Mouse (Mus musculus): ENCODE data around the gene Gapvd1.

The Gapvd1 gene

GRCm38 (mm10) chr2:34708675-34709074, 46.4 kb downstream of the Gapvd1 start:
- no peak for DNase-seq (ENCODE audit: low spot score)

GRCm38 (mm10) chr2:34696592-34696991, 58.4 kb downstream of the Gapvd1 start:
- no peak for DNase-seq (ENCODE audit: low spot score)

GRCm38 (mm10) chr2:34692861-34693260, 62.2 kb downstream of the Gapvd1 start:
- no peak for DNase-seq (ENCODE audit: low spot score)

DNA sequence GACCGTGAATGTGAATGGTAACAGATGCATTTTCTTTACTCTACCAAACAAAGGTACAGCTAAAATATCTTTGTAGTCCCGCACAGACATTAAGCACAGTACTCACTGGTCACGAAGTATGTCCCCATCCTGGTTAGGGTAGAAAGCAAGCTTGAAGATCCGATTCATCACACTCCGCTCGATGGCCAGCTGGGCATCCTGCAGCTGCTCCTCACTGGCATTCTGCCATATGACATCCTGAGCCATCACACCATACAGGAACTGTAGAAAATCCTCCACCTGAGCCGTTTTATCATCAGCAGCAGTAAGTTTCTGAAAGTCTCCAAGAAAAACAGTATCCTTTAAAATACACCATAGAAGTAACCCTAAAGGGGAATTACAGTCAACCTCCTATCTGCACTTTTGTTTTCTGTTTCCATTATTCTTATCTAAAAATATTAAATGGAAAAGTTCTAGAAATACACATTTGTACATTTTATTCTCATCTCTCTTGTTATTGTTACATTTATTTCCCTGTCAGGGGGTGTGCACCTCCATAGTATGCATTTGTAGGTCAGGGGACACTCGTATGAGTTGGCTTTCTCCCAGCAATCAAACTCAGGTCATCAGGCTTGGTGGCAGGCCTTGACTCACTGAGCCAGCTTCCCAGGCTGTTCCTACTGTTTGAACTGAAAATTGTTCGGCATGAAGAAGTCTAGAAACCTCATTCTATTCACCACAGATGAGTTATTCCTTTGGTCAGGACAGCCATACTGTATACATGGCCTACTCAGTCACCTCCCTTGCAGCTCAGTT, 70.8 kb downstream of the Gapvd1 start:
- DNase-seq (ENCODE audit: low spot score), result no peak

DNA sequence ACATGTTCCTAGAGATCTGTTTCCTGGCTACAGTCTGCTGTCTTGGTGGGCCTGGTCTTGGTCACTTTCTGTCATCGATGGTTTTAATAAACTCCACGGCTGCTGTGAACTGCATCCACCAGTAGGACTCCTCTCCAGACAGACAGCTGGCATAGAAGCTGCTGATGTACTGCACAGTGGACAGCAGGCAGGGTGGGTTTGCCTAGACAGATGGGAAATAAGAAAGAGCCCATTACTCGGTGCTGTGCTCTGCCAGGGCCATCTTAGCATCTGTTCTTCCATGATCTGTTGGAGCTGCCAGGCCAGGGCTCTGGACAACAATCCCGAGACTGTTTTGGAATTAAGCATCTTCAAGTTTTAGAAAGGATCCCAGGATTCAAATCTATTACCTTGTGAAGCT, 77.1 kb downstream of the Gapvd1 start:
- DNase-seq (ENCODE audit: low spot score), result no peak

- DNase-seq (ENCODE audit: low spot score), result no peak
Measured at GRCm38 (mm10) chr2:34677061-34677460, 78.0 kb downstream of the Gapvd1 start.

DNA sequence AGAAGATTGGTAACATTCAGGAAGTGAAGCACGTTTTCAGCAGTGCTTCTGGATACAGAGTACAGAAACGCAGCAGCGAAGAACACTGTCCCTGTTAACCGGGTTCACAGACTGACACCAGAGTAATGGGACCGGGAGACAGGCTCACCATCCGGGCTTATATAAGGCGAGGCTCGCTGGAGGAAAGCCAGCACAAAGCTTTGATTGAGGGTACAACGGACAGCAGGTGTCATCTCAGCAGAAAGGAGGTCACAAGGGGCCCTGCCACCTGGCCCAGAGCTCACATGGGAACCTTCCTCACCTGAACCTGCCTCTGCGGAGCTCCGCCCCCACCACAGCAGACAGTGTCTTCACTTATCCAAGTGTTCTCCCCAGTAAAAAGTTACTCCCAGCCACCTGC, 81.2 kb downstream of the Gapvd1 start:
- no peak for DNase-seq (ENCODE audit: low spot score)

- peak; percentile 27 for DNase-seq (ENCODE audit: low spot score)
Measured at GRCm38 (mm10) chr2:34671385-34672026, 83.5 kb downstream of the Gapvd1 start.

DNA sequence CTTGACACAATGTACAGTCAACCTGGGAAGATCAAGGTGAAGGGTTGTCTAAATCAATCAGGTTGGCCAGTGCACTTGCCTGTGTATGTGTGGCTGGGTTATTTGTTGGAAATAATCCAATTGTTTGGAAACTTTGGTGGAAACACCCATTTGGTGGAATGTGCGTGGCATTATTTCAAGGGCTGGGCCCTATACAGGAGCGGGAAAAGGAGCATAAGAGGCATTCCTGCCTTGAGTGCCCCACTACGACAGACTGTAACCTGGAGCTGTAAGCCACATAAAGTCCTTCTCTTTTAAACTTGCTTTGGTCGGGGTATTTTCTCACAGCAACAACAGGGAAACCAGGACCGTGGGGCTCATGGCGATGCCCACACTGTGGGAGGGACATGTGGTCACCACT, 84.6 kb downstream of the Gapvd1 start:
- DNase-seq (ENCODE audit: low spot score), result no peak

DNA sequence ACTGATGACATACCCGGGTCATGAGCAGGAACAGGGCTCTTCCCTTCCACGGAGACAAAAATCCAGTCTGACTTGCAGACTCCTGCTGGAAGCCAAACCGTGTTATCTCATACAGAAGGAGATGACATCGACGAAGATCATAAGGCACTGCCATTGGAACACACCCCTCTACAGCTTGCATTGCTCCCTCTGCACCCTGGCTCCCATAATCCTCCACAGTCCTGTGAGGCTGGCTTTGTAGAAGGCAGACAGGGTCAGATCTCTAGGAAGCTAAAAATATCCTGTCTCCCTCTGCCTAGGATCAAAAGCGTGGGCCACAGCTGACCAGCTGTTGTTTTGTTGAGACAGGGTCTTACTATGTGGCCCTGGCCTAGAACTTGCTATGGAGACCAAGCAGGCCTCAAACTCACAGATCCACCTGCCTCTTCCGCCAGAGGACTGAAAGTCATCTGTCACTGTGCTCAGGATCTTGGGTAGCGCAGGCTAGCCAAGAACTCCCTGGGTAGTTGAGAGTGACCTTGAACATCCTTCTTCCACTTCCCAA, 85.8 kb downstream of the Gapvd1 start:
- DNase-seq (ENCODE audit: low spot score), result no peak

DNA sequence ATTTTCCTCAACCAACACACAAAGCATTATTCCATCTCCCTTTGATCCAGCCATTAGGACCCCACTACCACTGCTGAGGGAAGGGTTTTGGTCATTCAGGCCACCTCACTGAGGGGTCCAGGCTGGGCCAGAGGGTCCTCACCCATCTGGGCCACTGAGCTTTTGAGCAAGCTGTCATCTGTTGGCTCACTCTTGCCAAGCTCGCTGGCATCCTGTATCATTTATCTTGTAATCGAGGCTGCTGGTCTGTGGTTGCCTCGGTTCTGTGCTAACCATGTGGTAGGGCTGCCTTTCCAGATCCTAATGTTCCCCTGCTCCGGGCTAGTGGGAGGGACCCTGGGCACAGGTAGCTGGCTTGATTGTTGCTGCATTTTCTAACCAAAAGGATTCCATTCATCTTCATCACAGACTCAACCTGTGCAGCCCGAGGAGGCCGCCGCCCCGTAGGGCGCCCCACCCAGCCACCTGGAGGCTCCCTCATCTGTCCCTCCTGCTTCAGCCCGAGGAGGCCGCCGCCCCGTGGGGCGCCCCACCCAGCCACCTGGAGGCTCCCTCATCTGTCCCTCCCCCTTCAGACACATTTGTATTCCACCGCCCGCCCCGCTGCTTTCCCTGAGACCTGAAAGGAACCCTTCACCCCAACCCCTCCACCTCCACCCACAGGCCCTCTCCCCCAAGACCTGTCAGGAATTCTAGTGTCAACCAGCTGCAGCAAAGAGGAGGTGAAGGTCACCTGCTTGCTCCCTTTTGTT, 86.4 kb downstream of the Gapvd1 start:
- DNase-seq (ENCODE audit: low spot score), result no peak

GRCm38 (mm10) chr2:34667820-34668219, 87.2 kb downstream of the Gapvd1 start:
- DNase-seq (ENCODE audit: low spot score), result no peak

DNA sequence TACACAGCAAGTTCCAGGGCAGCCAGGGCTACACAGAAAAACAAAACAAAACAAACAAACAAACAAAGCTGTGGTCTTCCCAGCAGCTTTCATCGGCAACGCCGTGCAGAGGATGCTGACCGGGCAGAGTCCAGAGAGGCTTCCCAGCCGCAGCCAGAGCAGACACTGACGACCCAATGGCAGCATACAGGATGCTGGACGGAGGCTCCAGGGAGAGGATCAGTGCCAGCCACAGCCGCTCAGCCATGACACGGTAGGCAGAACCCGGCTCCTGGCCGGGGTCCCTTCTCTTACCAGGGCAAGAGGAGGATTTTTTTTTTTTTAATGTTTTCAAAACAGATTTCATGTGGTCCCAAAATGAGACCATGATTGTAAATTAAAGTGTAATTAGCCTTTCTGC, 107.6 kb downstream of the Gapvd1 start:
- DNase-seq (ENCODE audit: low spot score), result no peak

DNA sequence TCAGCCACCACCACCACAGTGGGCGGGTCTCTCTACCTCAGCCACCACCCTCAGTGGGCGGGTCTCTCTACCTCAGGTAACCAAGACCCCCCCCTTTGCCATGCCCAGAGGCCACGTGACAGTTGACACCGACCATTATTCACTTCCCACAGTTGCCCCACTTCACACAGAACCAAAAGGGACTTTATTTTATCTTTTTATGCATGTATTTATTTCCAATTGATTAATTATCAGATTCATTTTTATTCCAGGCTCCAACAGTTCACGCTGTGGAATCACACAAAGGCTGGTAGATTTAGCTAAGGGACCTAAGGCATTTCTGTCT, 108.5 kb downstream of the Gapvd1 start:
- DNase-seq (ENCODE audit: low spot score), result no peak

DNA sequence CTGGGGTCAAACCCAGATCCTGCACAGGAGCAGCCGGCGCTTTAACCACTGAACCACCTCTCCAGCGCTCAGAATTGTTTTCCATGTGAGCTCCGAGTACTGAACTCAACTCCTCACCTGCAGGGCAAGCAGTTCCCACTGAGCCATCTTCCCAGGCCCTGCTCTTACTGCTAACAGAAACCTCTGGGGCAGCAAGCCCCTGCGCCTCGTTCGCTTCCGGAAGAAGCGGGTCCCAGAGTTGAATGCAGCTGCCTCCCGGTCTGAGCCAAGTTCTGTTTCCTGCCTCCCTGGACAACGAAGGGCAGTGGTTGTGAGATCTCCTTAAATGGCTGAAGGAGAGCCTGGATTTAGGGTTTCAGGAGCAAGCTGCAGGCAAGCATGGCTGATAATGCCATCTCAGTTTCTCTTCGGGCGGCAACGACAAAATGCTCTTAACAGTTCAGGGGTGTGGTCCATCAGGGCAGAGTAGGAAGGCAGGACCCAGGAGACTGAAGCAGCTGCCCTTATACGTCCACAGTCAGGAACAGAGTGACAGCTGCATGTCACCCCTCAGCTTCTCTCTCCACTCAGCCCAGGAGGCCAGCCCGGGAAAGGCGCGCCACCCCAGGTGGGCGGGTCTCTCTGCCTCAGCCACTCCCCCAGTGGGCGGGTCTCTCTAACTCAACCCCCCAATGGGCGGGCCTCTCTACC, 109.0 kb downstream of the Gapvd1 start:
- peak; percentile 46 for DNase-seq (ENCODE audit: low spot score)

- no peak for DNase-seq (ENCODE audit: low spot score)
Measured at GRCm38 (mm10) chr2:34644571-34645526, 110.2 kb downstream of the Gapvd1 start.

DNA sequence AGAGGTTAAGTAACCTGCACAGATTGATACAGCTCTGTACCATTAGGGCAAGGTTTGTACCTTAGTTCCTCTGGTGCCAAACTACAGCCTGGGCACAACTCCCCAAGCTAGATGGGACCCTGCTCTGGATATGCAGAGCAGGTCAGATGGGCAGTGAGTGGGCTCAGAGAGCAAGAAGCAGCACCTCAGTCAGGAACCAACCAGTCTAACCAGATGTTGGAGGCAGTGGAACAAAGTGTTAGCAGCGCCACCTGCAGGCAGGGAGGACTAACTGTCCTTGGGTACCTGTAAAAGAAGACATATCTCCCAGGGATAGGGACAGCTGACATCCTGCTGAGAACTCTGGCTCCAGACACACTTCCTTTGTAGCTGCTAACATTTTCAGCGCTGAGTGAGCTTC, 112.7 kb downstream of the Gapvd1 start:
- no peak for DNase-seq (ENCODE audit: low spot score)

GRCm38 (mm10) chr2:34639725-34640124, 115.3 kb downstream of the Gapvd1 start:
- no peak for DNase-seq (ENCODE audit: low spot score)

DNA sequence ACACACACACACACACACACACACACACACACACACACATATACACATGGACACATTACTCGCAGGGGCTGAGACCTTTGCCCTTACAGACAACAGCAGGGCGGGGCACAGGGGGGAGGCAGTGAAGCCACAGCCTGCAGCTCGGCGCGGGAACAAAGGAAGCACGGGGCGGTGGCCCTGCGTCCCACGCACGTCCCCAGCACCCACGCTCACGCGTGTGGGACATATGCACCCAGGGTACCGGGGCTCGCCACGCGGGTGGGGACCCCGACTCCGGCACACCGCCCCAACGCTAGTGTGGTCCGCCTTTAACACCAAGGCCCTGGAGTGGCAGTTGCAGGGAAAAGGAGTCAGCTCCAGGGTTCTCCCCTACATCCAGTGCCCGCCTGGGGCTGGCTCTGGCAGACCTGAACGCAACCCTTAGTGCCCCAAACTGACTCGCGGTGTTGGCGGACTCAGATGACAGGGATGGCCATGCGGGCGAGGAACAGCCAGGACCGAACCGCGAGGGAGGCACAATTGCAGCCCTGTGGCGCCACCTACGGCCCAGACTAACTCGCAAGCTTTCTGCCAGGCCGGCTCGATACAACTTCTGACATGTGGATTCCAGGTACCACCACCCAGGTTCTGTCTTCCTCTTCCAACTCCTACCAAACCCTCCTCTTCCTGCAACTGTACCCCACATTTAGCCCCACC, 115.9 kb downstream of the Gapvd1 start:
- DNase-seq (ENCODE audit: low spot score), result peak; percentile 78

All from ovary, postnatal 14 days (tissue).